Mouse (Mus musculus) erythroblast, embryonic 14.5 days (primary cell): ENCODE results near the gene Pcbp1. TPM values are rescaled to one million over a fixed set of nuclear protein-coding genes. Genes with fewer than 3 reads are reported as not detected.

Experiments
- H3K27me3 ChIP-seq: 2 replicates; pipeline ENCODE4 v1.6.1; 2012; ENCODE audit warnings: inconsistent platforms; ENCODE audit not compliant: control insufficient read depth
- H3K36me3 ChIP-seq: 2 replicates; pipeline ENCODE4 v1.6.1; 2012; ENCODE audit warnings: mild to moderate bottlenecking, inconsistent platforms; ENCODE audit not compliant: control insufficient read depth
- H3K4me1 ChIP-seq: 2 replicates; pipeline ENCODE4 v1.6.1; 2012; ENCODE audit warnings: inconsistent platforms; ENCODE audit not compliant: control insufficient read depth
- H3K4me3 ChIP-seq: replicated peaks from 2 replicates; pipeline ENCODE3; 2012; ENCODE audit warnings: moderate library complexity, mild to moderate bottlenecking, inconsistent platforms
- H3K9me3 ChIP-seq: 2 replicates; pipeline ENCODE4 v1.6.1; 2012; ENCODE audit warnings: low read length, inconsistent platforms, mixed read lengths; ENCODE audit not compliant: control insufficient read depth
- GATA1 ChIP-seq: IDR thresholded peaks from 2 replicates; pipeline ENCODE4 v1.6.1; 2012; ENCODE audit warnings: low read length, inconsistent platforms, mixed read lengths
- TAL1 ChIP-seq: IDR thresholded peaks from 3 replicates; pipeline ENCODE4 v1.6.1; 2012; ENCODE audit warnings: low read length, inconsistent platforms, mixed read lengths
- polyA plus RNA-seq: library from polyadenylated mRNA; stranded (reverse); fragments of >175 nt; gene quantifications from 2 replicates; pipeline ENCODE4 v1.2.3, GENCODE M21; 2012

Pcbp1 gene
- polyA plus RNA-seq, 1 experiment, result 148 TPM

GRCm38 (mm10) chr6:86547880-86548367, 21.8 kb upstream of the Pcbp1 start:
- TF ChIP-seq GATA1, result peak; percentile 74
- peak; percentile 67 for TF ChIP-seq TAL1
- H3K36me3 ChIP-seq, result peaks cover 88% of the 10 kb centered on the region
- H3K27me3 ChIP-seq, result no peaks in the 10 kb centered on the region
- peaks cover 39% of the 10 kb centered on the region for H3K4me1 ChIP-seq
- peak overlapping the region; percentile 63 for H3K4me3 ChIP-seq
- no peaks in the 10 kb centered on the region for H3K9me3 ChIP-seq

- Histone ChIP-seq H3K9me3 (no peaks in the 10 kb centered on the region), H3K4me1 (peaks cover 39% of the 10 kb centered on the region), H3K27me3 (no peaks in the 10 kb centered on the region), H3K36me3 (peaks cover 87% of the 10 kb centered on the region), H3K4me3 (peak overlapping the region; percentile 63)
- TF ChIP-seq TAL1, result no peak
- TF ChIP-seq GATA1, result no peak
These were observed 21.2 kb upstream of the Pcbp1 start for GRCm38 (mm10) chr6:86547228-86547755.

DNA sequence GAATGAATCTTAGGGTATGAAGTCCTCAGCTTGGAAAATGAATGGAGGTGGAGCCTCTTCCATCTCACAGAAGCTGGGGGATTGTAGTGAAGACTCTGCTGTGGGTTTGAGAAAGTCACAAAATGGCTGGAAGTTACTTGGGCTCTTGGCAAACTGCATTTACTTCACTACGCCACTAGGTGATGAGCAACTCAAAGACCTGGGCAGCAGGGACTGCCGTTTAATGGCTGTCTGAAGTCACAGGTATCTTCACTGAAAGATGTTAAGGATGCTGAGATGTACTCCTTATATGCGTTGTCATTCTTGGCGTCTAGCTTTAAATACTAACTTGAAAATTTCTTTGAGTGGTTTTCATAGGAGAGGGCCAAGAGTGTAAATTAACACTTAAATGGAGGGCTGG, 19.1 kb upstream of the Pcbp1 start:
- Histone ChIP-seq H3K4me3 (no peak overlapping the region), H3K4me1 (peaks cover 42% of the 10 kb centered on the region), H3K27me3 (no peaks in the 10 kb centered on the region), H3K9me3 (no peaks in the 10 kb centered on the region), H3K36me3 (peaks cover 87% of the 10 kb centered on the region)
- no peak for TF ChIP-seq GATA1
- TF ChIP-seq TAL1, result no peak

DNA sequence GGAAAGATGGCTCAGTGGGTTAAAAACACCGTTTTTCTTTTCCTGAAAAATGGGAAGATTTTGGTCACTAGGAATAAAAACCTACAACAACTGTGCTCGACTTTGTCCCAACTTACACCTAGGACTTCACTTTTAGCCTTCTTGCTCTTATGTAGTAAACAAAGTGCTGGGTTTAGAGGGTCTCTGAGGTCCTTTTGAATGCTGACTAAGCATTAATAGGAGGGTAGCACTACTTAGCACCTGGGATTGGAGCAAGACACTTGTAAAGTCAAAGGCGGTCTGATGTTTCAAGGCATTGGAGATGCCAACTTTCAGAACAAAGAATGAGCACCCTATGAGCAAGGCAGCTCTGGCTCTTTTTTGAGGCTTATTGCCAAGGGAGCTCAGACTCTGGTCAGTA, 17.7 kb upstream of the Pcbp1 start:
- no peaks in the 10 kb centered on the region for H3K27me3 ChIP-seq
- no peak overlapping the region for H3K4me3 ChIP-seq
- H3K36me3 ChIP-seq, result peaks cover 83% of the 10 kb centered on the region
- peaks cover 36% of the 10 kb centered on the region for H3K4me1 ChIP-seq
- no peak for TF ChIP-seq GATA1
- TF ChIP-seq TAL1, result no peak
- no peaks in the 10 kb centered on the region for H3K9me3 ChIP-seq

DNA sequence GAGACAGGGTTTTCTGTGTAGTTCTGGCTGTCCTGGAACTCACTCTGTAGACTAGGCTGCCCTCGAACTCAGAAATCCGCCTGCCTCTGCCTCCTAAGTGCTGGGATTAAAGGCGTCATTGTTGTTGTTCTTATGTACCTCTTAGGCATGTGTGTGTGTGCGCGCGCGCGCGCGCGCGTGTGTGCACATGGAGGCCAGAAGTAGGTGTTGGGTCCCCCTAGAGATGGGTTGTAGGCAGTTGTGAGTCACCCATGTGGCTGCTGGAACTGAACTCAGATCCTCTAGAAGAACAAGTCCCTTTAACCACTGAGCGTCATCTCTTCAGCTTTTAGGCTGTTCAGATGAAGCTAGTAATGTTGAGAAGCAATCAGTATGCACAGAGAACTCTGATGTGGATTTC, 16.9 kb upstream of the Pcbp1 start:
- TF ChIP-seq TAL1, result no peak
- no peak for TF ChIP-seq GATA1
- Histone ChIP-seq H3K4me3 (no peak overlapping the region), H3K27me3 (no peaks in the 10 kb centered on the region), H3K9me3 (no peaks in the 10 kb centered on the region), H3K36me3 (peaks cover 84% of the 10 kb centered on the region), H3K4me1 (peaks cover 28% of the 10 kb centered on the region)

- Histone ChIP-seq H3K27me3 (no peaks in the 10 kb centered on the region), H3K36me3 (peaks cover 86% of the 10 kb centered on the region), H3K9me3 (no peaks in the 10 kb centered on the region), H3K4me3 (no peak overlapping the region), H3K4me1 (peaks cover 18% of the 10 kb centered on the region)
- TF ChIP-seq TAL1 (no peak), GATA1 (no peak)
These were observed 15.5 kb upstream of the Pcbp1 start for GRCm38 (mm10) chr6:86541650-86542049.

DNA sequence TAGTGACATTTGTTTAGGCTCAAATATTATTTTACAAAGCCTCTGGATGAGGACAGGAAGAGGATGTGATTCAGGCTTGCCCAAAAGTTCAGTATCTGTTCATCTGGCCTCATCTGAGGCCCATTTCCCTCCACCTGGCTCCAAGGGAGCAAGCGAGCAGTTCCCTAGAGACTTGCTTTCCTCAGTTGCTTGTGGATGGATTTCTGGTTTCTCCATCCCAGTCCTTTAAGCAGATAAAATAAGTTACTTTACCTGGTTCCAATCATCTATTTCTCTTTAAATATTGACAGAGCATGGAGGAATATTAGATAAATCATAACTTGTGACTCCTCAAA, 2.3 kb upstream of the Pcbp1 start:
- peaks cover 31% of the 10 kb centered on the region for H3K4me1 ChIP-seq
- no peaks in the 10 kb centered on the region for H3K9me3 ChIP-seq
- no peaks in the 10 kb centered on the region for H3K27me3 ChIP-seq
- TF ChIP-seq GATA1, result no peak
- no peak for TF ChIP-seq TAL1
- peaks cover 60% of the 10 kb centered on the region for H3K36me3 ChIP-seq
- no peak overlapping the region for H3K4me3 ChIP-seq

- H3K9me3 ChIP-seq, result no peaks in the 10 kb centered on the region
- no peak for TF ChIP-seq TAL1
- TF ChIP-seq GATA1, result no peak
- H3K27me3 ChIP-seq, result no peaks in the 10 kb centered on the region
- peaks cover 36% of the 10 kb centered on the region for H3K4me1 ChIP-seq
- peaks cover 60% of the 10 kb centered on the region for H3K36me3 ChIP-seq
- H3K4me3 ChIP-seq, result peak overlapping the region; percentile 79
These were observed 1.8 kb upstream of the Pcbp1 start for GRCm38 (mm10) chr6:86527766-86528450.

- H3K36me3 ChIP-seq, result peaks cover 59% of the 10 kb centered on the region
- TF ChIP-seq TAL1 (no peak), GATA1 (no peak)
- H3K9me3 ChIP-seq, result no peaks in the 10 kb centered on the region
- H3K4me3 ChIP-seq, result peak overlapping the region; percentile 79
- peaks cover 42% of the 10 kb centered on the region for H3K4me1 ChIP-seq
- no peaks in the 10 kb centered on the region for H3K27me3 ChIP-seq
These were observed 1.0 kb upstream of the Pcbp1 start for GRCm38 (mm10) chr6:86526961-86527740.
